Mouse (Mus musculus): ENCODE results near the gene Kif5c.

DNA sequence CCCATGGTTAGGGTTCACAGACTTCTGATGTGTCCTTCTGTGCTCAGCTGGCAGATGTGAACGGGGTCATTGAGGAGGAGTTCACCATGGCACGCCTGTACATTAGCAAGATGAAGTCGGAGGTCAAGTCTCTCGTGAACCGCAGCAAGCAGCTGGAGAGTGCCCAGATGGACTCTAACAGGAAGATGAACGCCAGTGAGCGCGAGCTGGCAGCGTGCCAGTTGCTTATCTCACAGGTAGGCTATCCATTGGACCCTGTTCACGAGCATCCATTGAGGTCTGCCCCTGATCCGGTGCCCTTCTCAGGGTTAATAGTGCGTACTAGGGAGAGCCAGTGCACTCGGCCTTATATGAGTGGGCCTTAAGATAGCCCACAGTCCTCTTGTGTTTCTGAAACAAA lies 116.3 kb downstream of the Kif5c start:
- no peak for TF ChIP-seq POLR2A (IDR thresholded peaks at IDR 0.05; ENCODE audit: insufficient read depth, low read length)
- no peak for TF ChIP-seq EP300 (IDR thresholded peaks at IDR 0.05; ENCODE audit: insufficient read depth, low read depth, low read length)
- no peak for TF ChIP-seq CTCF (IDR thresholded peaks at IDR 0.05; ENCODE audit: low read depth, low read length)

All from ES-Bruce4 (cell line).